Mouse (Mus musculus) embryonic fibroblast, embryonic 13.5 days (primary cell): ENCODE results near the gene Cubn.

Experiments used
- CTCF ChIP-seq: IDR thresholded peaks from 2 replicates; pipeline ENCODE4 v1.5.1; 2011; ENCODE audit warnings: mild to moderate bottlenecking, control low read depth, low read length, moderate library complexity, borderline replicate concordance; ENCODE audit not compliant: insufficient read depth
- POLR2A ChIP-seq: IDR thresholded peaks from 2 replicates; pipeline ENCODE4 v1.6.1; 2011; ENCODE audit warnings: low read depth, mild to moderate bottlenecking, control low read depth, low read length, moderate library complexity

DNA sequence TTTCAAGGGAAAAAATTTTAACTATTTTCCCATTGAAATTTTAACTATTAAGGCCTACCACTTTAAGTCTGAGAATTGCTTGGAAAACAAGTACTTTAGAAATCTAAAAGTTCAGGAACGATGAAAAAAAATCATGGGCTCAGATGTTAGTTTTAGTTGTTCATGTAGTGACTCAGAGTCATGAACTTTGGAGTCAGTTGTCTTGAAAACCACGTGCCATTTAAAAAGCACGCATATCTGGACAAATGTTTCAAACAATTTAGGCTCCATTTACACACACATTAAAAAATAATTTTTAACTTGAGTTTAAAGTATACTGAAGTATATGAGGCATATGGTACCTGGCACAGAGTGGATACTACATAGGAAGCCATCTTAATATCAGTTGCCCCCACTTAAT lies 24.9 kb downstream of the Cubn start:
- TF ChIP-seq CTCF, result no peak
- TF ChIP-seq POLR2A, result no peak
